Mouse (Mus musculus) ES-E14 (cell line): Measurements from ENCODE around the gene Rp9.

Source experiments
- CHD2 ChIP-seq: IDR thresholded peaks from 2 replicates; pipeline ENCODE4 v1.6.1; 2014; ENCODE audit warnings: mild to moderate bottlenecking, low read depth, low read length, inconsistent platforms
- ZC3H11A ChIP-seq: IDR thresholded peaks from 2 replicates; pipeline ENCODE4 v1.6.1; 2012; ENCODE audit warnings: low read depth, mild to moderate bottlenecking, inconsistent platforms, low read length, borderline replicate concordance

GRCm38 (mm10) chr9:22389021-22389476 lies 80.5 kb downstream of the Rp9 start, which contains the start of gene Anln:
- TF ChIP-seq ZC3H11A (no peak), CHD2 (no peak)
